Comparison of ENCODE assay signal across 19 mouse cellular contexts in genomic region chrX:142516406-142517131, GRCm38 (mm10).
DNase-seq lines count a peak whose midpoint lies in the region; ATAC-seq and TF ChIP-seq lines count a peak whose summit lies in the region.
"Had no signal": no experiment of that assay in that cellular context is flagged by ENCODE, and none has a peak within 500 bp of the region (broad histone marks: within the 10 kb centered on the region; RNA-seq: fewer than 3 reads in every experiment).

No protein-coding gene starts in this region.

- ATAC-seq in liver, embryonic 13.5 days (ENCODE audit: low read depth) = peak; percentile 34; the same call in 1 of the 2 replicates
- peak; percentile 82 for ATAC-seq in liver, postnatal 0 days
- ATAC-seq in stomach, postnatal 0 days (ENCODE audit: low FRiP score, low TSS enrichment) = peak; percentile 53; the same call in 1 of the 2 replicates
- ATAC-seq: CD4-positive, CD25-positive, alpha-beta regulatory T cell, adult 4 months; forebrain, embryonic 16.5 days; midbrain, embryonic 13.5 days had no signal

- H3K4me1 ChIP-seq in liver, embryonic 13.5 days (replicated peaks) = no peaks in the 10 kb centered on the region
- no peaks in the 10 kb centered on the region for H3K4me1 ChIP-seq in liver, postnatal 0 days (ENCODE audit: insufficient read depth)
- H3K4me1 ChIP-seq in stomach, postnatal 0 days (replicated peaks; ENCODE audit: control insufficient read depth, insufficient read depth) = no peaks in the 10 kb centered on the region
- H3K4me1 ChIP-seq: embryonic facial prominence, embryonic 12.5 days; limb, embryonic 15.5 days; midbrain, embryonic 13.5 days; neural tube, embryonic 13.5 days; stomach, embryonic 15.5 days had no signal

- H3K27me3 ChIP-seq in liver, embryonic 13.5 days = no peaks in the 10 kb centered on the region
- H3K27me3 ChIP-seq in liver, postnatal 0 days (ENCODE audit: insufficient read depth, low read length) = no peaks in the 10 kb centered on the region
- H3K27me3 ChIP-seq in stomach, postnatal 0 days (ENCODE audit: control insufficient read depth, insufficient read depth, low read length) = no peaks in the 10 kb centered on the region
- H3K27me3 ChIP-seq: embryonic facial prominence, embryonic 12.5 days; stomach, embryonic 15.5 days had no signal

- no peak overlapping the region for H3K4me3 ChIP-seq in liver, embryonic 13.5 days (replicated peaks)
- H3K4me3 ChIP-seq in liver, postnatal 0 days (ENCODE audit: low read depth, low read length) = no peak overlapping the region
- H3K4me3 ChIP-seq in stomach, postnatal 0 days (ENCODE audit: low read depth, low read length) = no peak overlapping the region
- H3K4me3 ChIP-seq: embryonic facial prominence, embryonic 12.5 days; limb, embryonic 15.5 days; midbrain, embryonic 13.5 days; neural tube, embryonic 13.5 days; stomach, embryonic 15.5 days had no signal

- no peak overlapping the region for H3K27ac ChIP-seq in liver, embryonic 13.5 days
- H3K27ac ChIP-seq in liver, postnatal 0 days (ENCODE audit: low read depth) = peak overlapping the region; percentile 39; the same call in 1 of the 2 replicates
- no peak overlapping the region for H3K27ac ChIP-seq in stomach, postnatal 0 days (replicated peaks)
- H3K27ac ChIP-seq: embryonic facial prominence, embryonic 12.5 days; limb, embryonic 15.5 days; midbrain, embryonic 13.5 days; neural tube, embryonic 13.5 days; stomach, embryonic 15.5 days had no signal

- TF ChIP-seq EP300 in liver, postnatal 0 days (IDR thresholded peaks at IDR 0.05; ENCODE audit: low read depth) = peak; percentile 75
- TF ChIP-seq EP300 in stomach, postnatal 0 days (optimal IDR thresholded peaks at IDR 0.05) = no peak

- 62% methylated on average over 5 of the region's 5 CpGs for WGBS in liver, embryonic 13.5 days (ENCODE audit: insufficient replicate concordance)
- WGBS in liver, postnatal 0 days (ENCODE audit: insufficient replicate concordance) = 61% methylated on average over 5 of the region's 5 CpGs
- WGBS in stomach, postnatal 0 days = 58% methylated on average over 5 of the region's 5 CpGs

- H3K9ac ChIP-seq in liver, embryonic 13.5 days = no peak overlapping the region
- no peak overlapping the region for H3K9ac ChIP-seq in liver, postnatal 0 days (replicated peaks)
- no peak overlapping the region for H3K9ac ChIP-seq in stomach, postnatal 0 days (ENCODE audit: low read length)
- H3K9ac ChIP-seq: embryonic facial prominence, embryonic 12.5 days; limb, embryonic 15.5 days; midbrain, embryonic 13.5 days; neural tube, embryonic 13.5 days; stomach, embryonic 15.5 days had no signal

- H3K9me3 ChIP-seq in liver, embryonic 13.5 days (replicated peaks) = no peaks in the 10 kb centered on the region
- H3K9me3 ChIP-seq in liver, postnatal 0 days (ENCODE audit: low read length) = no peaks in the 10 kb centered on the region
- H3K9me3 ChIP-seq in stomach, postnatal 0 days (ENCODE audit: control insufficient read depth, low read length) = no peaks in the 10 kb centered on the region
- H3K9me3 ChIP-seq: embryonic facial prominence, embryonic 12.5 days; limb, embryonic 15.5 days; midbrain, embryonic 13.5 days; neural tube, embryonic 13.5 days; stomach, embryonic 15.5 days had no signal

- TF ChIP-seq CTCF in liver, postnatal 0 days (IDR thresholded peaks at IDR 0.05; ENCODE audit: low read depth) = no peak
- no peak for TF ChIP-seq CTCF in stomach, postnatal 0 days (IDR thresholded peaks at IDR 0.05; ENCODE audit: low read depth)

- DNase-seq in liver, embryonic 13.5 days = no peak
- no peak for DNase-seq in liver
- peak; percentile 30 for DNase-seq in NIH3T3 (ENCODE audit: low read depth)
- no peak for DNase-seq in liver, postnatal 0 days
- no peak for DNase-seq in stomach, postnatal 0 days (ENCODE audit: low spot score)
- no peak for DNase-seq in kidney, postnatal 4 days
- DNase-seq in layer of hippocampus, postnatal 25 days (ENCODE audit: extremely low spot score in 1 of 2, low spot score in 1 of 2) = no peak
- DNase-seq: cerebellum, adult 9-11 months; gastrocnemius, postnatal 25 days; kidney, adult 2 months; kidney, postnatal 10 days; right cerebral cortex, postnatal 14 days had no signal

- no peaks in the 10 kb centered on the region for H3K36me3 ChIP-seq in liver, embryonic 13.5 days
- no peaks in the 10 kb centered on the region for H3K36me3 ChIP-seq in liver, postnatal 0 days (replicated peaks; ENCODE audit: insufficient read depth, low read length)
- no peaks in the 10 kb centered on the region for H3K36me3 ChIP-seq in stomach, postnatal 0 days (ENCODE audit: control insufficient read depth, insufficient read depth, low read length)
- H3K36me3 ChIP-seq: embryonic facial prominence, embryonic 12.5 days; limb, embryonic 15.5 days; midbrain, embryonic 13.5 days; neural tube, embryonic 13.5 days; stomach, embryonic 15.5 days had no signal

- no peak overlapping the region for H3K4me2 ChIP-seq in liver, embryonic 13.5 days
- H3K4me2 ChIP-seq in liver, postnatal 0 days (ENCODE audit: low read depth, low read length) = 0 out of 2 replicates have a peak overlapping the region, but pooled peaks have one; percentile 8
- H3K4me2 ChIP-seq in stomach, postnatal 0 days (replicated peaks; ENCODE audit: low read depth) = no peak overlapping the region
- H3K4me2 ChIP-seq: embryonic facial prominence, embryonic 12.5 days; limb, embryonic 15.5 days; midbrain, embryonic 13.5 days; neural tube, embryonic 13.5 days; stomach, embryonic 15.5 days had no signal
